Mouse (Mus musculus): ENCODE data around the gene Nutm2. TPM values are rescaled to one million over a fixed set of nuclear protein-coding genes. Genes with fewer than 3 reads are reported as not detected.
"Not testable (repeated sequence)": the region's sequence is repeated elsewhere in the genome, so short reads cannot be mapped to it uniquely, and the experiment has no call there.

Nutm2 gene
- polyA plus RNA-seq, 1 experiment from 2014 or later = not detected

DNA sequence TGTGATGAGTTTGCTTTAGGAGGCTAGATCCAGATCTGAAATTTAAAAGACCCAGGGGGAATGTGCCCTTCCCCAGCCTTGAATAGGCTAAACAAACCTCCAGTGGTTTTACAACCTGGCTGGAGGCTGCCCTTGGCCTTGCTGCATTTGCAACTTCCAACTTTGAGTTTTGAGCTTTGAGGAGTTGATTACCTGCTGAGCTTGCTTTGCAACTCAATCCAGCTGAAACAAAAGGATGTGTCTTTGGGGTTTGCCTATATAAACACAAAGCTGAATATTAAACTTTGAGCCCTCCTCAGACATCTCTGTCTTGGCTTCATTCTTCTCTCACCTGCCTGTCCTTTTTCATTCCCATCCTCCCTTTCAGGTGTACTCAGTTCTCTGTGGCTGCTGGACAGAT lies 21.4 kb downstream of the Nutm2 start:
- not testable (repeated sequence) for H3K4me3 ChIP-seq; H3K36me3 ChIP-seq; H3K9ac ChIP-seq; H3K27ac ChIP-seq; H3K9me3 ChIP-seq; H3K4me2 ChIP-seq (replicated peaks); H3K4me1 ChIP-seq; H3K27me3 ChIP-seq (replicated peaks); ATAC-seq (ENCODE audit: low FRiP score, low read depth)

DNA sequence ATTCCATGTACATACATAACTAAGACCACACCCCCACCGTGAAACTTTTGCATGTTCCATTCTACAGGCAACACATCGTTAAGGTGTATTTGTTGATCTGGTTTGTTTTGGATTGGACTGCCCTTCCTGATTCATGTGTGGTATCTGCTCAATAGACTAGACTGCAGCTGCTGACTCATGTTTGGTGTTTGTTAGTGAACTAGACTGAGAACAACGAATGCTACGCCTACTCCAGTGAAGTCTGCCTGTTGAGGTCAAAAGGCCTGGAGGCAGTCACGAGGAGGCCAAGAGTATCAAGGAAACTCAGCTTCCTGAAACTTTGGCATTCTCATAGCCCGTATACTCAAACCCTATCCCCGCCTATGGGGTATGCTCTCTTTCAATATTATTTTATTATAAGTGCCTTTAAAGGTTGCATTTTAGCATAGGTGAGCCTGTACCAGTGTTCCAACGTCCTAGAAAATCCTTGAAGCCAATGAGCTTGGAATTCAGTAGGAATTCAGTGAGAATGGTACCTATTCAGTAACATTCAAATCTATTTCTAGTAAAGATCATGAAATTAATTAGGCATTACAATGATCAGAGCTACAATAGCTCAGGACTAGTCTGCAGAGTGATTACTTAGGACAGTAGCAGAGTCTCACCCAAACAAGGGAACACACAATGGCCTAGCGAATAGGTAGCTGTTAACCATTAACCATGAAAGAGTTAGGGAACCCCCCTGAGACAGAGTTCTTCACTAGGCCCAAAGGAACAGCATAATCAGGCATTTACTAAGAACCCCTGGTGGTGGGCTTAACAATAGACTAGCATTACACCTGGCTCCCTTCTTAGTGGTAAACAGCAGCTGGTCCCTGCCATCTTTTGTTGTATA lies 43.6 kb downstream of the Nutm2 start:
- H3K4me3 ChIP-seq; H3K4me1 ChIP-seq; H3K9me3 ChIP-seq; H3K27ac ChIP-seq; H3K36me3 ChIP-seq; H3K27me3 ChIP-seq (replicated peaks); ATAC-seq (ENCODE audit: low FRiP score, low read depth); H3K4me2 ChIP-seq (replicated peaks); H3K9ac ChIP-seq: not testable (repeated sequence)
- 89% methylated on average over 9 of the region's 9 CpGs for WGBS

Other genes starting within 250 kb of the Nutm2 start
- not detected in 2 replicates for gene Gm906, start 217.0 kb upstream of the Nutm2 start, polyA plus RNA-seq (2016; fragmentation: Nextera tagmentation; extraction: Ambion mirVana)
- 29.8 and 31.7 TPM in 2 replicates for gene Fbxw17, start 49.4 kb upstream of the Nutm2 start, polyA plus RNA-seq (2016; fragmentation: Nextera tagmentation; extraction: Ambion mirVana)
- not detected in 2 replicates for gene Gm47429, start 23.4 kb upstream of the Nutm2 start, polyA plus RNA-seq (2016; fragmentation: Nextera tagmentation; extraction: Ambion mirVana)
- not detected in 2 replicates for gene Gm904, start 175.9 kb downstream of the Nutm2 start, polyA plus RNA-seq (2016; fragmentation: Nextera tagmentation; extraction: Ambion mirVana)
- gene Gm8765, start 231.0 kb downstream of the Nutm2 start, polyA plus RNA-seq (2016; fragmentation: Nextera tagmentation; extraction: Ambion mirVana) = not detected in 2 replicates